Mouse (Mus musculus): ENCODE results near the gene Tmem179.

Gene Tmem179

DNA sequence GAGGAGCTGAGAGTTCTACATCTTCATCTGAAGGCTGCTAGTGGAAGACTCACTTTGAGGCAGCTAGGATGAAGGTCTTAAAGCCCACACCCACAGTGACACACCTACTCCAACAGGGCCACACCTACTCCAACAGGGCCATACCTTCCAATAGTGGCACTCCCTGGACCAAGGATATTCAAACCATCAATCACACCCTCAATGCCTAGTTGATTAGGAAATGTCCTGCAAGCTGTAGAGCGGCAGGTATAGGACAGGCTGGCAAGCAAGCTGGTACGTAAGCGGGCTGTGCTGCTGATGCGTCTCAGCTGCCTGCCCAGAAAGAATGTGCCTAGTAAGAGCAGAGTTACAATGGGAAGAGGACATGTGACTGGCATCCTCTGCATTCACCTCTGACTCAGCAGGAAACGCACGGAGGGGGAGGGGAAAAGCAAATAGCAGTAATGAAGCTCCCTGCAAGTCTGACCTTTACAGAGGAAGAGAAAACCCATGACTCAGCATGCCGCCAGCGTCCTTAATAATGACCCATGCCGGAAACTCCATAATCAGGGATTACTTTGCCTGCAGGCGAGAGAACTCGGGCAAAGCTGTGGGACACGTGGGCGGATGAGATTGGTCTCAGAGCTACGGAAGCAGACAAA, at the start of gene Tmem179:
Gene Tmem179, minus strand, starts transcription at position 51 of the 641 bp plus-strand sequence.
- no peak for DNase-seq

DNA sequence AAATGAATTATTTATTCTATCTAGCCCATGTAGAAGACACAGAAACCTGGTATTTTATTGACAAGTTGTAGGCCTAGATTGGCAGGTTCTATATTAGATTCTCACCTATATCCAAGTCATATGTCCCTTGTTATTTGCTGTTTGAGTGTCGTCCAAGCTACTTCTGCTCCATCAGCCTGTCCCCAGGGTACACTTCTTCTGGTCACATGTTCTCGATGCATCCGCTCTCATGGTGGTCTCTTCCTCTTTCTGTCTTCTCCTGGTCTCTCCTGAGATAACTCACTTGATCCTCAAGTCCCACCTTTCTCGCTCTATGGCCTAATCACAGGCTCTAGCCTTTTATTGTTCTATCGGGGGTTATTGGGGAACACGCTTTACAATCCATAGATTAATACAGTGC, 46.5 kb upstream of the Tmem179 start:
- no peak for DNase-seq

DNA sequence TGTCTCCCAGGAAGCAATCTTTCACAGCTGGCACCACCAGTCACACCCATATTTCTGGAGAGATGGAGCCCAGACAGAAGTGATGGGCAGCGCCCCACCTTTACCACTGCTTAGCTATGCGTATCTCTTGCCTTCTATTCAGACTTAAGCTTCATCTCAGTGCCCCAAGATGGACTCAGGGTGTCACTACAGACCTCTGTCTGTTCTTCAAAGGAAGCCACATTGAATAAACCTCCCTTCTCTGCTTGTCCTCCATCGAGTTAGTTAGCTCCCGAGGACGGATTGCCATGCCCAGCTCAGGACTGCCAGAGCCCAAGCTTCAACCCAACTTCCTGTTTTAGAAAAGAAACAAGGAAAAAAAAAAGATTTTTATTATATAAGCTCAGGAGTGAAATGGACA, 45.9 kb upstream of the Tmem179 start:
- DNase-seq, result no peak

DNA sequence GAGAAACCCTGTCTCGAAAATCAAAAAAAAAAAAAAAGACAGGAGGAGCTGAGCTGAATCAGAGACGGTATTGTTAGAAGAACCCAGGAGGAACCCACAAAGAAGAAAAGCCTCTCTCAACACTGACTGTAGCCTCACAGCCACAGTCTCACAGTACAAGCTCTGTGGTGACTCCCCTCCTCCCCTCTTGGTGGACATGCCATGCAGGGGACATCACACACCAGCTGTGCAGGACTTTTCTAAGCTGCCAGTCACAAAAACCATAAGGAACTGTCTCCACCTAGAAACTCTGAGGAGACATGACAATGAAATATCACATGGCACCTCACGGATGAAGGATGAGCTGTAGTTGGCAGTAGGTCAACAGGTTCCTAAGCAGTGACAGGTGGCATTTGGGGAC, 44.6 kb upstream of the Tmem179 start:
- DNase-seq, result no peak

DNA sequence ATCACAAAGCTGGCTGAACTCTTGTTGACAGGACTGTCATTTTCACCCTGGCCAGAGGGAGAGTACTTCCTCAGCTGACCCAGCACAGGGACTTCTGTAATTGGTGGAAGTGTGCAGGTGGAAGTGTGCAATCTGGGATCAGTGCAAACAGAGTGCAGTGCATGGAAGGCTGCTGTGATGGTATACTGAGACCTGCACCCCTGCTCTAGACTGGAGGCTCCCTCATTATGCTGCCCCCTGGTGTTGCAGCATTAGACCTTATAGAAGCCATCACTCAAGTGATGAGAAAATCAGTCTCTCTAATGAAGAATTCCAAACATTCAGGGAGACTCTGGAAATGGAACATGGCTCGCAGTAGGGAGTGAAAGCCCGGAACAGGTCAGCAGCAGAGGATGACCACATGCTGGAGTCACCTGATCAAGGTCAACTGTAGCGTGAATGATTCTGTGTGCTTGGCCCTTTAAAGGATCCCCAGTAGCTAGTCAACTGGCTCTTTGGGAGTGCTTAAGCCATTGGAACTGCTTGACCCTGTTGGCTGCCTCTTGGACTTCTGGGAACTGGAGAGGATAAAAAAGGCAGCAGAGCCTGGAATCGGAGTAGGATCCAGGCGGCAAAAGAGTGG, 43.7 kb upstream of the Tmem179 start:
- DNase-seq, result no peak

DNA sequence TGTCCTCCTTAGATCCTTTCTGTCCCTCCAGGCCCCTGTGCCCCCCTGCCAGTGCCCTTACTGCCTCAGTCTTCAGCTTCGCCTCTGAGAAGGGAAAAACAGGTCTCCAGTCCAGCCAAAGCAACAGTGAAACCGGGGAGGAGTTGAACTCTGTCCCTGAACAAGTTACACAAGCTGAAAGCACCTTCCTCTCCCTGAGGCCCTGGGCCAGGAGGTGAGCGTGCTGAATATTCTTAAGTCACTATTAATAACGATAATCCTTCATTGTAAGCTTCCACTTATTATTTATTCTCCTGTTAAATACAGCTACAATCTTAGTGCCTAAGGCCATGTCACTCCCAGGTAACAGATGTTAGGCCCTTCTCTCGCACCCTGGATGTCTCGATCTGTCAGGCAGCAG, 43.1 kb upstream of the Tmem179 start:
- no peak for DNase-seq

DNA sequence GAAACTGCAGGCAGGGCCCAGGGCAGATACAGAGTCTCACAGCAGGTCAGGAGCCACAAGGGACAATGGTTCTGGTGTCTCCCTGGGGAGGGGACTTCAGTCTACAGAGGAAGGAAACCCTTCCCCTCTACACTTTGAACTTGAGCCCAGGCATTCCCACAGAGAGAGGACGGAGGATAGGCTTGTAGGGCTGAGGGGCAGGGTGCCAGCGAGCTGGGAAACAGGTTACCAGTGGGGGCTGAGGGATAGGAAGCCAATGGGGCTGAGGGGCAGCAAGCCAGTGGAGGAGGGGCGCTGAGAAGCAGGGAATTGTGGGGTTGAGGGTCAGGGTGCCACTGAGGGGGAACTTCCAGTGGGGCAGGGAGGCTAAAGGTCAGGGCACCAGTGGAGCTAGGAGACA, 42.7 kb upstream of the Tmem179 start:
- DNase-seq, result no peak

DNA sequence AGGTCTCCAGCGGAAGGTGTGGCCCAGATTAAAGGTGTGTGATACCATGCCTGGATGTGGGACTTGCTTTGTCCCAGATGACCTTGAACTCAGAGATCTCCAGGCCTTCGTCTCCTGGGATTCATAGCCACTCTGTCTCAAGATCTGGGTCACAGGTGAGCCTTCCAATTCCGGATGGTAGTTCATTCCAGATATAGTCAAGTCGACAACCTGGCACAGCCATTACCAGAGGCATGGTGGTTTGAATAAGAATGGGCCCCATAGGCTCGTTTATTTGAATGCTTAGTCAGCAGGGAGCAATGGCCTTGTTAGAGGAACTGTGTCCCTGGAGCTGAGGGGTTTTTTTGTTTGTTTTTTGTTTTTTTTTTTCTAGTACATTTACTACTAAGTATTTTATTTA, 40.7 kb upstream of the Tmem179 start:
- no peak for DNase-seq

DNA sequence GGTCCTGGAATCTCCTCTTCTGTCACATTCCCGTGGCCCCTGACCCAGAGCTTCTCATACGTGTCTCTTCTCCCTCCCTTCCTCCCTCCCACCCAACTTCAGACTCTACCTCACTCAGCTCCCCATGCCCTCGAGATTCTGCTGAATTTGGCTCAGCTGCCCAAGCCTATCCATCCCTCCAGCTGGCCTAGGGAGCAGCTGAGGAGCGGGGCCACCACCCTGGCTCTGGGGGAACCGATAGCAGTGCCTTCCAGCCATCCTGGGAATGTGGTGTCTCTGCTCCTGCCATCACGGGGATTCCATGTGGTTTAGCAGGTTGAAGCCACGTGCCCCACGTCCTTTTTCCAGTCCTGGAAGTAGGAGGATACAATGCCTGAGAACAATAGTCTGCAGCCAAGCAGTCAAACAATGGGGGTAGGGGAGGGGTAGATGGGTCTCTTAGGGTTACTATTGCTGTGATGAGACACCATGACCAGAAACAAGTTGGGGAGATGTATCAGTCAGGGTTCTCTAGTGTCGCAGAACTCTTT, 40.0 kb upstream of the Tmem179 start:
- DNase-seq, result no peak

DNA sequence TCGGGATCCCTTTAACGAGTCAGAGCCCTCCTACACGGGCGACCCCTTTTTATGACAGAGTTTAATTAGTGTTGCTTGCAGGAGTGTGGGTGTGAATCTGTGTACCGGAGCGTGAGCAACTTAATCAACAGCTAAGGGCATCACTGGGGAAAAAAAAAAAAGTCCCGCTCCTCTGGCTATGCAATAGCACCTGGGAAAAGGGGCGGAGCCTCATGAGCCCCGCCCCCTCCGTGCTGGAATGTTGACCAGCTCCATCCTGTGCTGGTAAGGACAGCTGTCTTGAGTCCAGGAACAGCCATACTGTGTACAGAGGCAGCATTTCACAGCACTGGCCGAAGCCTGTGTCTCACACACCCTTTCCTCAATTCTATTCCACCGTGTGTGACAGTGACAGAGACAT, 38.4 kb upstream of the Tmem179 start:
- no peak for DNase-seq

DNA sequence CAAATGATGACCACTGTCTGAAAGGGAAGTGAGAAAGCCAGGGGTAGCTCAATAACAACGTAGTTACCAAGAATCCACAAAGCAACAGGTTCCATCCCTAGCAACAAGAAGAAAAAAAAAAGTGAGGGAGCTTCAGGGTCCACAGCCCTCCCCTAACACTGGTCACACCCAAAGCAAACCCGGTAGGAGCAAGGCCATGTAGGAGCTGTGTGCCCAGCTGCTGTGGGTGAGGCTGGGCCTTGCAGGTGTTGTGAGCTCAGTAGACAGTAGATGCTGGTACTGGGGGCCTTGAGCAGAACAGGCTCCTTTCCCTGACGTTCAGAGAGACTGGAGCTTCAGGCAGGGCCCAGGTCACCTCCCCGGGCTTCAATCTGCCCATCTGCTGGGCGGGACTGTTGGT, 36.0 kb upstream of the Tmem179 start:
- no peak for DNase-seq

DNA sequence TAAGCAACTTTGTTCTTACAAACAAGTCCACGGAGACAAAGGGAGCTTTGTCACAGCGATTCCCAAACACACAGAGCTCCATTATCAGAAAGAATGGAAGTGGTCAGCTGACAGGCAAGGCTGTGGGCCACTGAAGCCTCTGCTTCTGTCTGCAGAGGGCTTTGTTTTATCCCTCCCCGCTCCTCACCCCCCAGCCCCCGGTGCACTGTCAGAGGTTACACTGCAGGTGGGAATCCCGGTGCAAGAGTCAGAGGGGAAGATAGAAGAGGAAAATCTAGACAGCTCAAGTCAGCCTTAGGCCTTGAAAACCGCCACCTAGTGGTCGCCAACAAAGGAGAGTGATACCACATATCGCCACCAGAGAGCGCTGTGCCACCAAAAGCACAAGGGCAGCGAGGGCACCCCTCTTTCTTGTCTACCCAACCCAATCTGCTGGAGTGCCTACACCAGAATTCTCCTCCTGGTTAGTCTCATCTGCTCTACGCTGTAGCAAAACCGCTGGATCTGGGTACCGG, 35.4 kb upstream of the Tmem179 start:
- peak; percentile 93 to 94 for DNase-seq

DNA sequence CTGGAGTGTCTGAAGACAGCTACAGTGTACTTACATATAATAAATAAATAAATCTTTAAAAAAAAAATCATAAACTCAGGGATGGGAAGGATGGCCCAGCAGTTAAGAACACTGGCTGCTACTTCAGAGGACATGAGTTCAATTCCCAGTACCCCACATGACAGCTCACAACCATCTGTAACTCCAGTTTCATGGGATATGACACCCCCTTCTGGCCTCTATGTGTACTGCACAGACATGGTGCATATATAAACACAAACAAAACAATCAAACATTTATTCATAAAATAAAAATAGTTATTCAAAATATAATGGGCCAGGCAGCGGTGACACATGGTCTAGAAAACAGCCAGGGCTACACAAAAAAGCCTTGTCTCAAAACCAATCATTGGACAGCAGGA, 32.7 kb upstream of the Tmem179 start:
- no peak for DNase-seq

DNA sequence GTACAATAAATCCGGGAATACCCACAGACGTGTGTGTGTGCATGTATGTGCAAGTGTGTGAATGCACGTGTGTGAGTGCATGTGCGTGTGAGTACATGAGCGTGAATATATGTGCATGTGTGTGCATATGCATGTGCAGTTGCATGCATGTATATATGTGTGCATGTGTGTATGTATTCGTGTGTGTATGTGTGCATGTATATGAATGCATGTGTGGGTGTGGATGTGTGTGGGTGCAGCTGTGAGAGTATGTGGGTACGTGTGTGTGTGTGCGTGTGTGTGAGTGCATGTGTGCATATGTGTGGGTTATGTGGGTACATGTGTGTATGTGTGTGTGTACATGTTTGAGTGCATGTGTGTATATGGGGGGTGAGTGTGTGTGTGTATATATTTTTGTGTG, 29.6 kb upstream of the Tmem179 start:
- DNase-seq, result no peak

DNA sequence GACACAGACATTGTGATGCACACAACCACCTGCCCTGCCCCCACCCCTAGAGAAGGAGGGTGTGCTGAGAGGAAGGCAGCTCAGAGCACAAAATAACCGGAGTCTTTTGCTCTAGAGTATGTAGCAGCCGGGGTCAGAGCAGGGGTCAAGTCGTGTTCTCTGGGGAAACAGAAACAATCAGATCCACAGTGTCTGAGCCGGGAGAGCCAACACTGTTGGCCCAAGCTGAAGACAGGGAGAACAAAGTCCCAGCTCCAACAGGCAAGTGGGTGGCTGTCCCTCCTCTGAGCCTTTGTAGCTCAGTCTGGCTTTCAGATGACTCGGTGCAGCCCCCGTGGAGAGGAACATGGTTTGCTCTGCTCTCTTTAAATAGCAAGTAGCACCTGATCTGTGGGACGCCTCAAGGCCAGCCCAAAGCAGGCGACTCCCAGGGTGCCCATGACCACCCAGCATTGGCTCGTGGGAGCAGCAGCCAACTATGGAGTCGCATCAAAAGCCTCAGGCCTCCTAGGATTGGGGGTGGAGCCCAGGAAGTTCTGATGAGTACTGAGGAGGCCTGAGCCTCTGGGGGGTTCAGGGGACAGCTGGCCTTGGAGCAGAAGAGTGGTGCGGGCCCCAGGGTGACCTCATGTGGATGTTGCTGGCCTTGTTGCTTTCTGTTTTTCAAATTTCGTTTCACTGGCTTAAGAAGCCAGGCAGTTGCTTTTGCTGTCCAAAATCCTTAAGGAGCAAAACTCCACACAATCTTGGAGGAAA, 28.6 kb upstream of the Tmem179 start:
- no peak for DNase-seq

DNA sequence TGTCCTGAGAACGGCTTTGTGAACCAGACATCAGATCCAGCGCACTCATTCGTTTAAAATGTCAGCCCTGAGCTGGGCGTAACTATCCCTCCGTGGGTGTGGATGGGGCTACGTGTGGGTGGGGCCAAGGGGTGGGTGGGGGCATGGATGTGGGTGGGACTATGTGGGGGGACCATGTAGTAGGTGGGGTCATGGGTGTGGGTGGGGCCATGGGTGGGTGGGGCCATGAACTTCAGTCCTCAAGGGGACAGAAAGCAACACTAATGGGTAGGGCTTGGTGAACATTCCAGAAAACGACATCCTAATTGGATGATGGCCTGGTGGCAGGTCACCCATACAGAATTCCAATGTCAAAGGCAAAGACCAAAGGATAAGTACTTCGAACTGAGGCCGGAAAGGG, 27.4 kb upstream of the Tmem179 start:
- no peak for DNase-seq

DNA sequence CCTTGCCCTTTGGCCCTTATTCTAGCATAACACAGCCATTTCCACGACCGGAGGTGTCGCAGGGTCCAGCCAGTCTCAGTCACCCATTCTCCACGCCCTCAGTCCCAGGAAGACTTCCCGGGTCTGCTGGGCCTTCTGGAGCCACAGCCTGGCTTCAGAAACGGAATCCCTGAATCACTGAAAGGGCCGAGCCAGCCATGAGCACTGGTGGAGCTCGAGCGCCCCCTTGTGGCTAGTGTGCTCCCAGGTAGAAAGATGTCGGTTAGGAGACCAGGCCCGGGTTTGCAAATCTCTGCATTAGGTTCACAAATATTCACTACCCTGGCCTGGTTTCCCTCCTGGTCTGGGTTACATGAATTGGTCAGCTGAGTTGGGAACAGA, 26.4 kb upstream of the Tmem179 start:
- DNase-seq, result peak; percentile 96 to 98

DNA sequence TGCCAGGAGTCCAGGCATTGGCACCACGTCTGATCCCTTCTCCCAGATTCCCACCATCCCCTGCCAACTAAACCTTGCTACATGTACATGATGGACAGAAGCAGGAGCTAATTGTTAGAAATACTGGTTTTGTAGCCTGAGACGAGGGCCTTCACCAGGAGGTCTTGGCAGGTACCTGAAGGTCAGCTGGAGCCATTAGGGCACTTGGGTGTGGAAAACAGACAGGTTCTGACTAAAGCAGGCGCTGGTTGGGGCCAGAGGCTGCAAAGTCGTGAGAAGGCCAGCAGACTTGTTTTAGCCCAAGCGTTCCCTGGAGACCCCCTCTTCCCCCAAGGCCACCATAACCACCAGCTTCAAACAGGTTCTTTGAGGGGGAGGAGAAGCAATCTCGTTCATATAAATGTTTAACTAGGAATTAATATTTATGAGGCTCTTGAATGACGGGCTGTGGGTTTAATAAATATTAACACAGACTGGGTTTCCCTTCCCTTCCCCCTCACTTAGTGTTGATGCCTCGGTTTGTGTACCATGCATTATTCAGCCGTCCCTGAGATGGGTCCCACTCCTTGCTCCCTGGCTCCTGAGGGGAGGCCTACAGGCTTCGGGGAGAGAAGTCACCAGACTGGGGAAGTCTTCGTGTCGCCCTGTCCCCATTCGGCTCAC, 25.8 kb upstream of the Tmem179 start:
- no peak for DNase-seq

DNA sequence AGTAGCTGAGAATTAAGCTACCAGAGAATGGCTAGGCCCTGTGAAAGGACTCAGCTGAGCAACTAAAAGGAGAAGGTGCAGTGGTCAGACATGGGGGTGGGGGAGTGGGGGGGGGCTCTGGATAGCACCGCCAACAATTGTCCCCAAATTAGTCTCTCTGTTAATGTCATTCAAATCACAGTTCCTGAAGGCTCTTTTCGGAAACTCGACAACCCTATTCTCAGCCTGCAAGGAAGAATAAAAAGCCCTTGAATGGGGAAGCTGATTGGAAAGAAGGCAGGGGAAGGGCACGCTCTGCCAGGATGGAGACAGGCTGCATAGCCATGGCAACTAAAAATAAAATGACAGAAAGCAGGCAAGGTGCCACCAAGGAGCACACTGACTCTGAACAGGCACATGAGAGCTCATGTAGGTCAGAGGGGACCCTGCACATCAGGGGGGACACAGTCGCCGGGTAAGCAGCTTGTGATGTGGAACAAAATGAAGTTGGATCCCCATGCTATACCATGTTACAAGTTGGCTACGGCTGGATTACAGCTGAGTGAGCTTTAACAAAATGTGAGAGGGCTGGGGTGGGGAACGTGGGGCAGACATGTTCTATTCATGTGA, 25.0 kb upstream of the Tmem179 start:
- DNase-seq, result peak; percentile 56 to 68

DNA sequence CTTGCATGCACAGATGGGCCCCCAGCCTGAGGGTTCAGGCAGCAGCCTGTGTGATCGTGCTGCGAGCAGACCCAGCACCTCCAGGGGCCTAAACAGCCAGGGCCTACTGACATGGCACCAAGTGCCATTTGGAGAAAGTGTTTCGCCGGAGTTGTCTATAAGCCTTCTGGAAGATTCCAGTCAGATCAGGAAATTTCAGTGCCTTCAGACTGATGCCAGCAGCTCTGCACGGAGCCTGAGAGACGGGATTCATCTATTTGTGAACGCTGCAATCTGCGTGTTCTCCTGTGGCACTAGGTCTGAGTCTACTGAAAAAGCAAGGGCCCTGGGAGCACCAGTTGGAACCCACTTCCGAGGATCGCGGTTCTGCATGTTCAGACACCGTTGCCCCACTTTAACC, 23.8 kb upstream of the Tmem179 start:
- no peak for DNase-seq

DNA sequence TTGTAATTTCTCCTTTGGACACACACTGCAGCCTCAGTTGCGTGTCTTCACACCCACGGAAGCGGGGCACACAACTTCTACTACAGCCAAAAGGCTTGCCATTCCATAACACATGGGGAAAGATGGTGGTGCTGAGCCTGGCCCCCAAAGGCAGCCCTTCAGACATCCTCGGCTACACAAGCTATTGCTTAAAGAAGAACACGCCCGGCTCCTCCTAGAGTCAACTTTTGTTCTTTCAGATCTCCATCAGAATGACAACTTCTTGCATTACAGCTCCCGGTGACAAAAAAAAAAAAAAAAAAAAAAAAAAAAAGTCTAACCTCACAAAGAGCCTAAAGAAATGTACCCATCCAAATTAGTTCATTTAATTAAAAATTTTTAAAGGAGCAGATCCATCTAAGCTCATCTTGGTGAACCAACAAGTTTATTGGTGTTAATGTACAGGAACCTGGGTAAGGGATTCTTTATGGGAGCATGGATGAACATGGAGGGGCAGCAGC, 23.0 kb upstream of the Tmem179 start:
- DNase-seq, result no peak

DNA sequence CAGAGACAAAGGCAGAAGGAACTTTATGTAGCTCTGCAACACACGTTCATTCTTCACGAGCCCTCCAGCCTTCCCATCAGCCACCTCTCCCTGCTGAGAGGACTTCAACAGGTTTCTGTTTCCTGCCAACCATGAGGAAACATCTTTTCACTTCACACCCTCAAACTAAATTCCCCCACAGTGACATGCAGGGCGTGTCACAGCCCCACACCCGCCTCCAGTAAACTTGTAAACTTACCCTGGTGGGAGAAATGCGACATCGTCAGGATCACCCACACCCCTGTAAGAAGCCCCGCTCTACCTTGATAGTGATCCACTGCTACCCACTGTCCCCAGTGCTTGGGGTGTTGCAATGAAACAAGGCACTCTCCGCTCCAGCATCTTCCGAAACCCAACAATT, 21.8 kb upstream of the Tmem179 start:
- no peak for DNase-seq

DNA sequence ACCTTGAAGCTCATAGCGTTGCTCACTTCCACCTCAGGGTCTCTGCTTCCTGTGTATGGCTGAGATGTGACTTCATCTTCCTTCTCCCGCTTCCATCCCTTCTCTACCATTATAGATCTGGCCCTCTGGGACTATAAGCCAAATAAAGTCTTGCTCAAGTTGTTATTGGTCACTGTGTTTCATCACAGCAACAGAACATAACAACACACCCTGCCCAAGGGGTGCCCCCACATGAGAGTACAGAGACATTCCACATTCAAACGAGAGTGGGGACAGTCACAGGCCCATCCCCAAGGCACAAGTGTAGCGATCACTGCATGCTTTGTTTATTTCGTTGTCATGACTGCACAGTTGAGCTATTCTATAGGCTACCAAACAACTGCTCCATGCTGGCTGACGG, 20.7 kb upstream of the Tmem179 start:
- no peak for DNase-seq
